Mouse (Mus musculus): ENCODE results near the gene Aff3. TPM values are rescaled to one million over a fixed set of nuclear protein-coding genes. Genes with fewer than 3 reads are reported as not detected.

The Aff3 gene
- polyA plus RNA-seq, 1 experiment from 2014 or later: 38.0 TPM

- 87% methylated on average over 5 of the region's 5 CpGs for WGBS
- Histone ChIP-seq H3K9ac (no peak overlapping the region), H3K4me1 (no peaks in the 10 kb centered on the region), H3K4me2 (no peak overlapping the region), H3K27ac (no peak overlapping the region), H3K27me3 (replicated peaks) (no peaks in the 10 kb centered on the region), H3K9me3 (no peaks in the 10 kb centered on the region), H3K36me3 (replicated peaks) (no peaks in the 10 kb centered on the region), H3K4me3 (no peak overlapping the region)
- ATAC-seq (replicated peaks): no peak
Observed at GRCm38 (mm10) chr1:38233121-38233520, 431.6 kb downstream of the Aff3 start.

- WGBS: 72% methylated on average over 8 of the region's 8 CpGs
Observed at GRCm38 (mm10) chr1:38230041-38230440, 434.7 kb downstream of the Aff3 start.

GRCm38 (mm10) chr1:38228806-38229205, 435.9 kb downstream of the Aff3 start:
- no peak overlapping the region for H3K4me3 ChIP-seq
- no peak overlapping the region for H3K4me2 ChIP-seq
- no peak overlapping the region for H3K9ac ChIP-seq
- no peaks in the 10 kb centered on the region for H3K4me1 ChIP-seq
- WGBS: 93% methylated on average over 4 of the region's 4 CpGs
- no peaks in the 10 kb centered on the region for H3K36me3 ChIP-seq (replicated peaks)
- no peak for ATAC-seq (replicated peaks)
- peaks cover 15% of the 10 kb centered on the region; the same call in 1 of the 2 replicates for H3K9me3 ChIP-seq
- H3K27ac ChIP-seq: no peak overlapping the region
- H3K27me3 ChIP-seq (replicated peaks): no peaks in the 10 kb centered on the region

More at GRCm38 (mm10) chr1:38230041-38230440, 434.7 kb downstream of the Aff3 start:
- Histone ChIP-seq H3K4me1 (no peaks in the 10 kb centered on the region), H3K36me3 (replicated peaks) (no peaks in the 10 kb centered on the region), H3K4me2 (no peak overlapping the region), H3K4me3 (no peak overlapping the region), H3K27ac (no peak overlapping the region), H3K9ac (no peak overlapping the region), H3K9me3 (peaks cover 7% of the 10 kb centered on the region; the same call in 1 of the 2 replicates), H3K27me3 (replicated peaks) (no peaks in the 10 kb centered on the region)
- no peak for ATAC-seq (replicated peaks)

- H3K4me1 ChIP-seq: no peaks in the 10 kb centered on the region
- no peaks in the 10 kb centered on the region for H3K27me3 ChIP-seq (replicated peaks)
- no peak overlapping the region for H3K27ac ChIP-seq
- H3K4me3 ChIP-seq: no peak overlapping the region
- peaks cover 20% of the 10 kb centered on the region; the same call in 1 of the 2 replicates for H3K9me3 ChIP-seq
- no peak for ATAC-seq (replicated peaks)
- no peak overlapping the region for H3K4me2 ChIP-seq
- 97% methylated on average over 3 of the region's 3 CpGs for WGBS
- no peaks in the 10 kb centered on the region for H3K36me3 ChIP-seq (replicated peaks)
- H3K9ac ChIP-seq: no peak overlapping the region
Observed at GRCm38 (mm10) chr1:38225166-38225565, 439.6 kb downstream of the Aff3 start.

GRCm38 (mm10) chr1:38222160-38222559, 442.6 kb downstream of the Aff3 start:
- no peak for ATAC-seq (replicated peaks)
- no peaks in the 10 kb centered on the region for H3K27me3 ChIP-seq (replicated peaks)
- H3K4me3 ChIP-seq: no peak overlapping the region
- H3K9ac ChIP-seq: no peak overlapping the region
- no peak overlapping the region for H3K27ac ChIP-seq
- H3K36me3 ChIP-seq (replicated peaks): no peaks in the 10 kb centered on the region
- peaks cover 18% of the 10 kb centered on the region; the same call in 1 of the 2 replicates for H3K9me3 ChIP-seq
- WGBS: 88% methylated on average over 1 of the region's 1 CpGs
- H3K4me1 ChIP-seq: no peaks in the 10 kb centered on the region
- H3K4me2 ChIP-seq: no peak overlapping the region

- WGBS: 89% methylated on average over 8 of the region's 8 CpGs
- Histone ChIP-seq H3K27me3 (replicated peaks) (no peaks in the 10 kb centered on the region), H3K9ac (no peak overlapping the region), H3K4me3 (no peak overlapping the region), H3K4me1 (no peaks in the 10 kb centered on the region), H3K27ac (no peak overlapping the region), H3K9me3 (peaks cover 18% of the 10 kb centered on the region; the same call in 1 of the 2 replicates), H3K4me2 (no peak overlapping the region), H3K36me3 (replicated peaks) (no peaks in the 10 kb centered on the region)
- no peak for ATAC-seq (replicated peaks)
Observed at GRCm38 (mm10) chr1:38221431-38221830, 443.3 kb downstream of the Aff3 start.

GRCm38 (mm10) chr1:38217912-38218795, 446.6 kb downstream of the Aff3 start:
- Histone ChIP-seq H3K9ac (no peak overlapping the region), H3K4me1 (0 out of 2 replicates have a peak, but pooled peaks cover 4% of the 10 kb centered on the region), H3K36me3 (replicated peaks) (no peaks in the 10 kb centered on the region), H3K4me3 (no peak overlapping the region), H3K27me3 (replicated peaks) (no peaks in the 10 kb centered on the region), H3K4me2 (no peak overlapping the region), H3K9me3 (no peaks in the 10 kb centered on the region), H3K27ac (no peak overlapping the region)
- no peak for ATAC-seq (replicated peaks)
- 76% methylated on average over 31 of the region's 31 CpGs for WGBS

GRCm38 (mm10) chr1:38217098-38217497, 447.7 kb downstream of the Aff3 start:
- H3K4me3 ChIP-seq: no peak overlapping the region
- H3K9me3 ChIP-seq: no peaks in the 10 kb centered on the region
- no peak for ATAC-seq (replicated peaks)
- H3K27ac ChIP-seq: no peak overlapping the region
- 0 out of 2 replicates have a peak, but pooled peaks cover 4% of the 10 kb centered on the region for H3K4me1 ChIP-seq
- H3K27me3 ChIP-seq (replicated peaks): no peaks in the 10 kb centered on the region
- H3K36me3 ChIP-seq (replicated peaks): no peaks in the 10 kb centered on the region
- no peak overlapping the region for H3K4me2 ChIP-seq
- WGBS: 81% methylated on average over 5 of the region's 5 CpGs
- no peak overlapping the region for H3K9ac ChIP-seq

GRCm38 (mm10) chr1:38213377-38213776, 451.4 kb downstream of the Aff3 start:
- WGBS: 62% methylated on average over 3 of the region's 3 CpGs
- no peak overlapping the region for H3K9ac ChIP-seq
- H3K36me3 ChIP-seq (replicated peaks): no peaks in the 10 kb centered on the region
- no peaks in the 10 kb centered on the region for H3K9me3 ChIP-seq
- no peak for ATAC-seq (replicated peaks)
- no peak overlapping the region for H3K4me3 ChIP-seq
- no peak overlapping the region for H3K4me2 ChIP-seq
- H3K27me3 ChIP-seq (replicated peaks): no peaks in the 10 kb centered on the region
- peaks cover 13% of the 10 kb centered on the region for H3K4me1 ChIP-seq
- H3K27ac ChIP-seq: no peak overlapping the region

- no peak overlapping the region for H3K9ac ChIP-seq
- H3K4me3 ChIP-seq: no peak overlapping the region
- no peak overlapping the region for H3K27ac ChIP-seq
- no peak overlapping the region for H3K4me2 ChIP-seq
- 88% methylated on average over 5 of the region's 5 CpGs for WGBS
- peaks cover 13% of the 10 kb centered on the region for H3K4me1 ChIP-seq
- no peak for ATAC-seq (replicated peaks)
- H3K36me3 ChIP-seq (replicated peaks): no peaks in the 10 kb centered on the region
- no peaks in the 10 kb centered on the region for H3K27me3 ChIP-seq (replicated peaks)
- no peaks in the 10 kb centered on the region for H3K9me3 ChIP-seq
Observed at GRCm38 (mm10) chr1:38212386-38212785, 452.4 kb downstream of the Aff3 start.

- WGBS: 76% methylated on average over 10 of the region's 10 CpGs
- no peak for ATAC-seq (replicated peaks)
- Histone ChIP-seq H3K36me3 (replicated peaks) (no peaks in the 10 kb centered on the region), H3K27ac (no peak overlapping the region), H3K4me3 (no peak overlapping the region), H3K9ac (no peak overlapping the region), H3K4me2 (no peak overlapping the region), H3K27me3 (replicated peaks) (no peaks in the 10 kb centered on the region), H3K9me3 (no peaks in the 10 kb centered on the region), H3K4me1 (peaks cover 35% of the 10 kb centered on the region)
Observed at GRCm38 (mm10) chr1:38202475-38203183, 462.1 kb downstream of the Aff3 start.

- H3K36me3 ChIP-seq (replicated peaks): no peaks in the 10 kb centered on the region
- H3K27ac ChIP-seq: no peak overlapping the region
- no peak overlapping the region for H3K4me2 ChIP-seq
- H3K9ac ChIP-seq: no peak overlapping the region
- no peak overlapping the region for H3K4me3 ChIP-seq
- H3K27me3 ChIP-seq (replicated peaks): no peaks in the 10 kb centered on the region
- H3K9me3 ChIP-seq: no peaks in the 10 kb centered on the region
- peaks cover 44% of the 10 kb centered on the region for H3K4me1 ChIP-seq
- WGBS: 87% methylated on average over 3 of the region's 3 CpGs
- no peak for ATAC-seq (replicated peaks)
Observed at GRCm38 (mm10) chr1:38201796-38202195, 463.0 kb downstream of the Aff3 start.

Data from midbrain, embryonic 15.5 days (tissue).